21 mouse cellular contexts compared by ENCODE assay signal in genomic region chr1:146955688-146956214, GRCm38 (mm10).
"Had no signal": no experiment of that assay in that cellular context is flagged by ENCODE, and none has a peak within 500 bp of the region (broad histone marks: within the 10 kb centered on the region; RNA-seq: fewer than 3 reads in every experiment).

No protein-coding gene starts in this region.

- H3K27me3 ChIP-seq: intestine, embryonic 15.5 days; kidney, embryonic 15.5 days; limb, embryonic 13.5 days; liver, embryonic 12.5 days; liver, embryonic 15.5 days; midbrain, embryonic 13.5 days; neural tube, embryonic 13.5 days had no signal

- H3K4me2 ChIP-seq: intestine, embryonic 15.5 days; kidney, embryonic 15.5 days; limb, embryonic 13.5 days; liver, embryonic 12.5 days; liver, embryonic 15.5 days; midbrain, embryonic 13.5 days; neural tube, embryonic 13.5 days had no signal

- H3K27ac ChIP-seq: intestine, embryonic 15.5 days; kidney, embryonic 15.5 days; limb, embryonic 10.5 days; limb, embryonic 13.5 days; liver, embryonic 12.5 days; liver, embryonic 15.5 days; macrophage; midbrain, embryonic 10.5 days; midbrain, embryonic 13.5 days; neural tube, embryonic 13.5 days had no signal

- ATAC-seq: intestine, embryonic 15.5 days; liver, embryonic 12.5 days; midbrain, embryonic 13.5 days had no signal

- H3K9me3 ChIP-seq: intestine, embryonic 15.5 days; kidney, embryonic 15.5 days; limb, embryonic 10.5 days; limb, embryonic 13.5 days; liver, embryonic 12.5 days; liver, embryonic 15.5 days; midbrain, embryonic 10.5 days; midbrain, embryonic 13.5 days; neural tube, embryonic 13.5 days had no signal

- H3K4me3 ChIP-seq: intestine, embryonic 15.5 days; kidney, embryonic 15.5 days; limb, embryonic 10.5 days; limb, embryonic 13.5 days; liver, embryonic 12.5 days; liver, embryonic 15.5 days; midbrain, embryonic 10.5 days; midbrain, embryonic 13.5 days; neural tube, embryonic 13.5 days had no signal

- DNase-seq: kidney, adult 11 months; kidney, adult 8-10 months; kidney, postnatal 10 days; kidney, postnatal 36 days; liver; lung, adult 2 months; retina, postnatal 1 day; right cerebral cortex, postnatal 25 days; spleen, adult 18-20 months; thymus, adult 18-20 months; thymus, postnatal 4 days had no signal

- H3K4me1 ChIP-seq: intestine, embryonic 15.5 days; kidney, embryonic 15.5 days; limb, embryonic 10.5 days; limb, embryonic 13.5 days; liver, embryonic 12.5 days; liver, embryonic 15.5 days; midbrain, embryonic 10.5 days; midbrain, embryonic 13.5 days; neural tube, embryonic 13.5 days had no signal

- H3K9ac ChIP-seq: intestine, embryonic 15.5 days; kidney, embryonic 15.5 days; limb, embryonic 13.5 days; liver, embryonic 12.5 days; liver, embryonic 15.5 days; midbrain, embryonic 13.5 days; neural tube, embryonic 13.5 days had no signal

- H3K36me3 ChIP-seq: intestine, embryonic 15.5 days; kidney, embryonic 15.5 days; limb, embryonic 10.5 days; limb, embryonic 13.5 days; liver, embryonic 12.5 days; liver, embryonic 15.5 days; midbrain, embryonic 10.5 days; midbrain, embryonic 13.5 days; neural tube, embryonic 13.5 days had no signal
